Mouse (Mus musculus) spleen, adult 2 months (tissue): ENCODE measurements around the gene F11.

Experiments
- CTCF ChIP-seq: fragments of 200-500 bp; IDR thresholded peaks from 2 replicates; pipeline ENCODE4 v1.5.1; 2011; ENCODE audit warnings: mild to moderate bottlenecking, inconsistent platforms; ENCODE audit not compliant: insufficient read depth, insufficient read length, insufficient replicate concordance; ENCODE audit errors: extremely low read depth
- POLR2A ChIP-seq: fragments of 200-500 bp; IDR thresholded peaks from 2 replicates; pipeline ENCODE4 v1.6.1; 2011; ENCODE audit warnings: low read depth, low read length, inconsistent platforms

- TF ChIP-seq CTCF (no peak), POLR2A (no peak)
These were observed 6.7 kb upstream of the F11 start for GRCm38 (mm10) chr8:45268485-45268884.
